Mouse (Mus musculus) layer of hippocampus, adult 9-10 months (tissue): Measurements from ENCODE around the gene Pgc.

Source experiments
- DNase-seq: peaks from one replicate; pipeline ENCODE4 v3.0.0; 2022; ENCODE audit warnings: low spot score

Gene Pgc

DNA sequence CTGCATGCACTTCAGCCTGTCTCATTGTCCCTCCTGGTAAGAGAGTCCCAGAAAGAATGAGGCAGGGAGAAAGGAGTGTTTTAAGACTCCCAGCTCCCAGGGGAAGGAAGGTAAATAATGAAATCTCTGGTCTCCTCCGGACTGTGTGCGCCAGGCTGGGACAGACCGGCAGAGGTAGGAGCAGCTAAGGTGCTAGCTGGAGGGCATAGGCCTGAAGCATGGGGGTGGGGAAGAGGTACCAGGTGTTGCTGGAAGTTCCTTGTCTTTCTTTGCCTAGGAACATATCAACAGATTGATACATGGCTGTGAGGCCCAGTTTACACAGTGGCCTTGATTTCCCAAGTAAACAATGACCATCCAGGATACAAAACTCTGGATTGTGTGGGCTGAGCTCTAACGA lies 17.7 kb upstream of the Pgc start:
- no peak for DNase-seq

DNA sequence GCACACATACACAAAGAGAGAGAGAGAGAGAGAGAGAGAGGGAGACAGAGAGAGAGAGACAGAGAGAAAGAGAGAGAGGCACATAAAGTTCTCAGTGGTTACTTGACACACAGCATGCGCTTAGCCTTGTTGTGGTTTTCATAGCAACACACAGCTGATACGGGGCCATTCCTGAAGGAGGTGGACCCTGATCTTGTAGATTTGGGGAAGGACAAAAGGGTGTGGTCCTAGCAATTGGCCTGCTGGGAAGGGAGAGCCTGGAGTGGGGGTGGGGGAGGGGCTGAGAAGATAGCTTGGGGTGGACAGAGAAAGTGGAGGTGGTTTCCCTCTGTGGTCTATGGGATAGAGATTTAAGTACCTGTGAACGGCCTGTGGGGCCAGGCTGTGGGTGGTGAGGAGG lies 16.6 kb upstream of the Pgc start:
- no peak for DNase-seq

DNA sequence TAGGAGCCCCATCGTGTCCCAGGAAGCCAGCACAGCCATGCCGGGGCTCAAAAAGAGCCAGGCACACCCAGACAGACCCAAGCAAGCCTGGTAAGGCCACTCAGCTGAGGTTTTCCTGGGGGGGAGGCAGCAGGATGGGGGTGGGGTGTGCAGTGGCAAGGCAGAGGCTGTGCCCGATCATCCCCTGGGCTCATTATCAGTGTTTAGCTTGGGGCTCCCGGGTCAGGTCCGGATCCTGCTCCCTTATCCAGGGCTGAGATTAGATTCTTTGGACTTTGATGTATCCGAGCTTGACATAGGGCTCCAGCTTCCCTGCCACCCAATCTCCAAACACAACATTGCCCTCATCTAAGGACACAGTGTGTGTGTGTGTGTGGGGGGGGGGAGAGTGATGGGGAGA lies 14.8 kb upstream of the Pgc start:
- no peak for DNase-seq

DNA sequence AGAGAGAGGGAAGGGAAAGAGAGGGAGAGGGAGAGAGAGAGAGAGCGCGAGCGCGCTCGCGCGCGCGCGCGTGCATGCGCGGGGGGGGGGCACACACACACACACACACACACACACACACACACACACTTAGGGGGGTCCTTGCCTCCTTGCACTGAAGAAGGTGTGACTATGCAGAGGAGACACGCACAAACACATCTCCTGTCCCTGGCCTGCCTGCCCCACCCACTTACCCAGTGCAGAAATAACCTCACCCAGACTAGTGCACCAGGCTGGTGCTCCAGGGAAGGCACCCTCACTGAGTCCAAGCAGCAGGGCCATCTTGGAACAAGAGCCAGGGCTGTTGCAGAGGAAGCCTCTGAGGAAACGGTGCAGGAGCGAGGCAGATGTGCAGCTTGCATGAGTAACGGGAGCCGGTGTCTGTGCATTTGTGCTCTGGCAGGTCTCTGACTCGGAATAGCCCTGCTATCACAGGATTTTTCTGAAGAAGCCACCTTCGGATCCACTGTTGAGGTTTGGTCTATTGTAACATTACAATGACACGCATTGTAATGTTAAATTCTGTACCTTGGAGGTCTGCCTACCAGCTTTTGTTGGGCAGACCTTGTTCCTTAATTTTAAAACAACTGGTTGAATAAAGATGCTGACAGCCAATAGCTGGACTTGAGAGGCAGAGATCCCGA lies 13.6 kb upstream of the Pgc start:
- DNase-seq = no peak

DNA sequence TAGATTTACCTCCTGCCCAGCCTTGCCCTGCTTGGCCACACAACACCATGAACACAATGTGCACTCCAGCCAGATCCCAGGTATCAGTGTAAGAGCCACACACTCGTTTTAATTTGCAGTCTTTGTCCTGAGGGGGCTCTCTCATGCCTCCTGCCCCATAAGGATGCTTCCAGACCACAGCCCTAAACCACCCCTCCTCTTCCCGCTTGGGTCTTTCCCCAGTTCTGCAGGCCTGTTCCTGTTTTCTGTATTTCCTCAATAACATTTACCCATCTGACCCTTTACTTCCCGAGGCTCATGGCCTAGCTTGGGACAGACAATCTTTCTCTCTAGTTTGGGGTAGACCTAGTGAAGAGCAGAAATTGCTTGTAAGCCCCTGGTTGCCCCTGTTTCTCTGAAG lies 11.6 kb upstream of the Pgc start:
- DNase-seq = no peak

DNA sequence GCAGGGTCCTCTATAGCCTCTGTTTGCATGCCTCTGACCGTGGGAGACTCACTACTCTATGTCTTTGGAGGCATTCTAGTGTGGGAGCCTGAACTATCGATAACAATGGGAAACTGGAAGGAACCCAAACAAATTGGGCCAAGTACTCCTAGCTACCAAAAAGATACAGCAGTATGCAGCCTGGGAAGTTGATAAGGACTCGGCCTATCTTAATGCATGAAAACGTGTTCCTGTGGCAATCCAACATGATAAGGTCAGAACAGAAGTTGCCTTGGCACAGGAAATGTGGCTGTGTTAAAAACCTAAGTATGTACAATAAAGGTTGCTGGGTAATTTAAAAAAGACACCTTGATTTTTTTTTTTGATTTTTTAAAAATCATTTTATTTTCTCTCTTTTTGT lies 5.5 kb upstream of the Pgc start:
- no peak for DNase-seq

DNA sequence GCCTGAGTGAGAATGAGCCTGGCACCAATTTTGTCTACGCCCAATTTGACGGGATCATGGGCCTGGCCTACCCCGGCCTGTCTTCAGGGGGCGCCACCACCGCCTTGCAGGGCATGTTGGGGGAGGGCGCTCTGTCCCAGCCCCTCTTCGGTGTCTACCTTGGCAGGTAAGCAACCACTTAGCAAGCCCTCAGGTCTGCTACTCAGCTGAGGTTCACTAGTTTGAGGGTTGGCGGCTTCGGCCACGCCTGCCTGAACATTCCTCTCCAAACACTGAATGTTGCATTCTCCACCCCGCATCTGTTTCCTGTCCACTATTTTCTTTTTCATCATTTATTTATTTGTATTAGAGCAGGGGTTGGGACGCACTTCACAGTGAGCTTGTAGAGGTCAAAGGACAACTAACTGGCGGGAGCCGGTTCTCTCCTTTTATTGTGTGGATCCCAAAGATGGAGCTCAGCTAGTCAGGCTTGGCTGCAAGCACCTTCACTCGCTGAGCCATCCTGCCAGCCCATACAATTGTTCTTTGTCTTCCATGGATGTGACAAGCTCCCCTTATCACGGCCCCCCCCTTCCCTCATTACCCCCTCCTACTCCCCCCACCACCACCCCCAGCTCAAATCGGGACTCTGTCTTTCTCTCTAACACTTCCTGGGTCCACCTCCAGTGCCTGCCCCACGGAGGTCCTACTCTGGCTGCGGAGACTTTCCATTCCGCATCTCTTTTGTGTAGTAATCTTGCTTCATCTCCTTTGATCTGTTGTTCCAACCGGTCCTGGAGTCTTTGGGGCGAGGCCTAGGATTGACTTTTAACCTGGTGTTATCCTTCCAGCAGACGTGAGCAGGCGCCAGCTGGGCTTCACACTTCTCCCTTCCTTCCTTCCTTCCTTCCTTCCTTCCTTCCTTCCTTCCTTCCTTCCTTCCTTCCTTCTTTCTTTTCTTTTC lies 4.3 kb downstream of the Pgc start:
- DNase-seq = no peak

DNA sequence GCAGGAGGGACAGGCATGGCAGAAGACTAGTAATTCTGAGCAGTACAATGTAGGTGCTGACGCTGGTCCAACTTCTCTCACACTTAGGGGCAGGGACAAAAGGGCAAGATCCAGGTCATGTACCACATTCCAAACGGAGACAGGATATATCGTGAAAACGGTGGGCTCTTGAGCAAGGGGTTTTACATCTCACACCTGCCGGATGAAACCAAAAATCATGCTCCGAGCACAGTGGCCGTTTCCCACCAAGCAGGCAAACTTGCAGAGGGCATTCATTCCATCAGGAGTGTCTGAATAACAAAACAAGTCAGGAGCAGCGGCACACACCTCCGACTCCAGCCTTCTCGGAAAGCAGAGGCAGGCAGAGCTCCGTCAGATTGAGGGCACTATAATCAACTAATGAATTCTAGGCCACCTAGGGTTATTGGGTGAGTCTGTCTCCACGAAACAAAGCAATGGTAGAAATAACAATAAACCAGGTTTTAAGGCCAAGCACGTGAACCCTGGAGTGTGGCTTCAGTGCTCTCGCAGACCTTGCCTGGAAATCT lies 9.0 kb downstream of the Pgc start:
- DNase-seq = no peak

DNA sequence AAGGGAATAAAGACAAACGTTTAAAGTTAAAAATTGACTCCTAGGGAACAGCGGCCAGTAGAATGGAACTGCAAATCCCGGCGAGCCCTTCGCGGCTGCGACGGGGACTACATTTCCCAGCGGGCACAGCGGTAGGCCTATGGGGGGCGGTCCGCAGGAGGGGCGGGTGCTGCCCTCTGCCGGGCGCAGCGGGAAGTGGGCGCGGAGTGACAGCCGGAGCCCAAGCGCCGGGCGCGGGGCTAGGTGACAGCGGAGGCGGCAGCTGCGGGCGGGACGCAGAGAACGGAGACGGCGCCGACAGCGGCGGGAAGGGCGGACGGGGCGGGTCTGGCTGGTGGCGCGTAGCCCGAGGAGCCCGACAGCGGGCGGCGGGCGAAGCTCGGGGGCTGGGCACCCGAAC lies 10.2 kb downstream of the Pgc start, which contains the start of gene Tfeb:
Gene Tfeb, plus strand, starts transcription at position 175 of the 400 bp plus-strand sequence.
- DNase-seq = peak; percentile 91

DNA sequence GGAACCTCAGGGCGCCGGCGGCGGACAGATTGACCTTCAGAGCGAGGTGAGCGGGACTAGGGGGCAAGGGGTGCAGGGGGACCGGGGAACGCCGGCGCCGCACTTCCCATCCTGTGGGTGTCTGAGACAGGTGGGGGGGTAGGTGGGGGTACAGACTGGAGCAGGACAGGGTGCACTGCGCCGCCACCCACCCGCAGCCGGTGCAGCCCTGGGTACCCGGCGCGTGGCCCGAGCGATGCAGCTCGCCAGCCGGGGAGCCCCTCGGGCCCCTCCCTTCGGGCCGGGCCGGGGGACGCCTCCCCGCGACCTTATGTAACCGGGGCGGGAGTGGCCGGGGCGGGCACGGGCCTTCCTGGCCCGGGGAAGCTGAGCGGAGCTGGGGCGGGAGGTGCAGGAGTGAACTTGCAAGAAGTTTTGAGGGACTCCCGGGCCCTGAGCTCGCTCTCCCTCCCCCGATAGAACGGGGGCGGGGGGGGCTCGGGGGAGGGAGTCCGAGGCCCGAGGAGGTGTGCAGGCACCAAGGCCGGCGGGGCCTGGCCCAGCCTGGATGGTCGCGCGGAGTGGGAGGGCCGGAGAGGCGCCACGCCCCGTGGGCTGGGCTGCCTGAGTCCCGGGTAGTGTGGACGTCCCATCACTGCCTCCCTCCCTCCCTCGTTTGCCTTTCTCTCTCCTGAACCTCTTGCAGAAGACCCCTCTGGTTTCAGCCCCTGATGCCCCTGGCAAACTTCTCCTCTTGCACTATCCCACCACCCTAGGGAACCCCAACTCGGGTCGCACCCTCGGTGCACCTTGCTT lies 10.8 kb downstream of the Pgc start:
- DNase-seq = no peak

DNA sequence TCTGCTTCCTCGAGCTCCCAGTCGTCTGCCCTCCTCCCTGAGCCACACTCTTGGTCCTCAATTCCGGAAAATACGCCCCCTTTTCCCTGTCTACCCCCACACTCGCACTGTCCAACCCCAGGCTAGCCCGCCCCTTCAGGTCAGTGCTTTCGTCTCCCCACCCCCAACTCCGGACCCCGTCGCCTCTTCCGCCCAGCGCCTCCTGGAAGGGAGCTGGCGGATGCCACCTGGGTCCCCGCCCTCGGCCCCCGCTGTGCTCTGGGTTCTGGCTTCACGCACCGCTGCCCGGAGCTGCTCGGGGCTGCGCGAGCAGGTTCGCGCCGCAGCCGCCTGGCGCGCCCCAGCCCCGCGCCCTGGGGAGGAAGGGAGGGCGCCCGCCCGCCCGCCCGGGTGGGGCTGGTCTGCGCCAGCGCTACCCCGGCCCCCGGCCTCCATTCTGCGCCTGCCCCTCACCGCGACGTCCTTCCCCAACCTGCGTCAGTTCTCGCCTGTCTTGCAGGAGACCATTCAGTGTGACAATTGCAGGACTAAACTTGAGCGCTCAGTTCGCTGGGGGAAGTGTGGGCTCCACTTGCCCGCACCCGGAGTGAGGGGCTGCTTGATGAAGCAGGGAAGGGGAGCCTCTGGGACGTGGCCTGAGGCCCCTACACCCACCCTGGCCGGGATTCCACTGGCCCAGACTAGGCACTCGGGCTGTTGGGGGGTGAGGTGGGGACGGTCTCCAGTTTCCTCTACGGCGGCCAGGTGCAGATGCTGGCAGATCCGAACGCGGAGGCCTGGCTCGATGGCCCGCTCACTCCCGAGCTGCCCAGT lies 11.6 kb downstream of the Pgc start:
- no peak for DNase-seq

DNA sequence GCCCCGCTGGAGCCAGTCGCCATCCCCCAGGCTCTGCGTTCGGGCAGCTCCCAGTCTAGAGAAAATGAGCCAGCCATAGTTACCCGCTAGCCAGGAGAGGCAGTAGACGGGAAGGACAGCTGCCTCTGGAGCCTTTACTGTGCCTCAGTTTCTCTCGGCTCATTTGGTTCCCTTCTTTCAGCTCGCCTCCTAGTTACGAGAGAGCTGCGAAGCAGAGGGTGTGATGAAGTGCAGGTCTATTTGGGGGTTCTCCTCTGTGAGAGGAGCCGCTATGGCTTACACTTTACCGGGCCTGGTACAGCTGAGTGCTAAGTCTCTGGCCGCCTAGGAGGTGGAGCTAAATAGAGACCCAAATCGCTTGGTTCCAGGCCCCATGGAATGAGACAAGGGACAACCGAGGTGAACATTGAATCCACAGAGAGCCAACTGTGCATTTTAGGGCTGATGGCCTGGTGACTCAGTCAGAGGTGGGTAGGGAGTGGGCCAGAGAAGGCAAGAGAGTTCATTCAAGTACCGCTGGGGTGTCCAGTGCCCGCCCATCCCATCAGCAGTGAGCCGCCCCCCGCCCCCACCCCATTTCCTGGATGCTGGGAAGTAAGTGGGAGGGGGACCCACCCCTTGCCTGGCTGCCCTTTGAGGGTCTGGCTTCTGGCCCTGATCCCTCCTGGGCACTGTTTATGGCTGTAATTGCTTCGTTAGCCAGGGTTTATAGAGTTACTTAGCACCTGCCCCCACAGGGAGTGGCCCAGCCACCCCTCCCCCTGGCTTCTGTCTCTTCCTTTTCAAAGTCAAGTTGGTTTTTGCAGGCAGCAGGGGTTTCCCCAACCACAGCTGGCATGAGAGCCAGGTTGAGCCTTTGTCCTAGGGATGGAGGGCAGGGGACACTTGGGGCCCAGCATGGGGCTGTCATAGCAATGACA lies 12.5 kb downstream of the Pgc start:
- DNase-seq = no peak

DNA sequence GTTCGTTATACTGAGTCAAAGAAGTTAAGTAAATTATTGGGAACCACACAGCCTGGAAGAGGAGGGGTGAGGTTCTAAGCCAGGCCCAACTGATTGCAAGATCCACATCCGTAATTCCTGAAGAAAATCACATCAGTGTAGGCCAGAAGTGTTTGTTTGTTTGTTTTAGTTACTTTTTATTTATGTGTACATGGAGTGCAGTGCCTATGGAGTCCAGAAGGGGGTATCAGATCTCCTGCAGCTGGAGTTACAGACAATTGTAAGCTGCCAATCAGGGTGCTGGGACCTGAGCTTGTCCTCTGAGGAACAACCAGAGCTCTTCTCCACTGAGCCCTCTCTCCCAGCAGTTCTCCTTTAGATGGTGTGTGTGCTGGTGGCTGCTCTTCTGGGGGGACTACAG lies 13.5 kb downstream of the Pgc start:
- DNase-seq = no peak

DNA sequence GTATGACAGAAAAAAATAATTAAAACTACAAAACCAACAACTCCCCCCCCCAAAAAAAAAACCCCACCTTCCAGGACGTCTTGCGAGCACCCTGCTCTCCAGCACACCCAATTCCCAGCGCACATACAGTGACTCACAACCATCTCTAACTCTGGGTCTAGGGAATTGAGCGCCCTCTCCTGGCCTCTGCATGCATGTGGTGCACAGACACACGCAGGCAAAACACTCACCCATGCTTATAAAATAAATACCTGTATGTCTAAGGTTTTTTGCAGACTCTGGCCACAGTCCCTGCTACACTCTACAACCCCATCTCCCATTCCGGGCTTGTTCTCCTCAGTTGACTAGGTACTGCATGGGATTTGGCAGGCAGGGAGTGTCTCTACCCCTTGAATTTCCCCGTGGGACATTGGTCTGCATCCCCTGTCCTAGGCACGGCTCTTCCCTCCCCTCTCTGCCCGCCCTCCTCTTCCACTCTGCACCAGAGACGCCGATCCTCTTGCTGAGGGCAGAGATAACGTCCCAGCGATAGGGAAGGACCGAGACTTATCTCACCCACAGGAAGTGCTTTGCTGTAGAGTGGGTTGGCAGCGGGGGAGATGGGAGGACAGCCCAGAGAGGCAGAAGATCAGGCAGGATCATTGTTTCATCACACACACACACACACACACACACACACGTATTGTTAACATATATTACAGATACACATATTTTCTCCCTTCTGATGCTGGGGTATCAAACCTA lies 16.5 kb downstream of the Pgc start:
- DNase-seq = no peak

DNA sequence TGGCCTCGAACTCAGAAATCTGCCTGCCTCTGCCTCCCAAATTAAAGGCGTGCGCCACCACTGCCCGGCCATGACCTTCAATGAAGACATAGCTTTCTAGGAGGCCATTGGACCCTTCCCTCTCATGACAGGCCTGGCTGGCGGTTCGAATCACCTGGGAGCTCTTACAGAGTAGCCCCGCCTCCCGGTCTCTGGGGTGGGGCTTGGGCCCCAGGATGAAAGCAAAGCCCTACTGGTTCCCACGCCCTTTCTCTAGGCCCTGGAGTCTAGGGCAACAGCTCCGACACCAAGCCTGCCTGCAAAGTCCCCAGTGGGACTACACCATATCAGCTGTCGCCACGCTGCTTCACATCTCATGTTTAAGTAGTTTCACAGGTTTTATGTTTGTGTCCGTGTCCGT lies 17.4 kb downstream of the Pgc start:
- no peak for DNase-seq

DNA sequence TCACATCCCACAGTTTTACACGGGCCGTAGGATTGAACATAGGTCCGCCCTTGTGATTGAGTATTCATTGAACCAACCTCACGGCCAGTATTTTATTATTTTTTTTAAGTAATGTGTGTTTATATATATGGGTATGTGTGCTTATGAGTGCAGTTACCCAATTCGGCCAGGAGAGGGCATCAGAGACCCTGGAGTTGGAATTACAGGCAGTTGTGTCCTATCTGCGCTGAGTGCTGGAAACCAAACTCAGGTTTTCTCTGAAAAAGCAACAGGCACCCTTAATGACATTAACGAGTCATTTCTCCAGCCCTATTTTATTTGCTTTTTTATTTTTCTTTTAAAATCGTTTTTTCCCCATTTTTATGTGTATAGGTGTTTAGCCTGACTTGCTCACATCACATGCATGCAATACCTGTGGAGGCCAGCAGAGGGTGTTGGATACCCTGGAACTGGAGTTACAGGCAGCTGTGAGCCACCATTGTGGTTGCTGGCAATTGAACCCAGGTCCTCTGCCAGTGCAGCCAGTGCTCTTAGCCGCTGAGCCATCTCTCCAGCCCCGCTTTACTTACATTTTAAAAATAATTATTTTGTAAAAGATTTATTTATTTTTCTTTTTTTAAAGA lies 18.2 kb downstream of the Pgc start:
- DNase-seq = no peak

DNA sequence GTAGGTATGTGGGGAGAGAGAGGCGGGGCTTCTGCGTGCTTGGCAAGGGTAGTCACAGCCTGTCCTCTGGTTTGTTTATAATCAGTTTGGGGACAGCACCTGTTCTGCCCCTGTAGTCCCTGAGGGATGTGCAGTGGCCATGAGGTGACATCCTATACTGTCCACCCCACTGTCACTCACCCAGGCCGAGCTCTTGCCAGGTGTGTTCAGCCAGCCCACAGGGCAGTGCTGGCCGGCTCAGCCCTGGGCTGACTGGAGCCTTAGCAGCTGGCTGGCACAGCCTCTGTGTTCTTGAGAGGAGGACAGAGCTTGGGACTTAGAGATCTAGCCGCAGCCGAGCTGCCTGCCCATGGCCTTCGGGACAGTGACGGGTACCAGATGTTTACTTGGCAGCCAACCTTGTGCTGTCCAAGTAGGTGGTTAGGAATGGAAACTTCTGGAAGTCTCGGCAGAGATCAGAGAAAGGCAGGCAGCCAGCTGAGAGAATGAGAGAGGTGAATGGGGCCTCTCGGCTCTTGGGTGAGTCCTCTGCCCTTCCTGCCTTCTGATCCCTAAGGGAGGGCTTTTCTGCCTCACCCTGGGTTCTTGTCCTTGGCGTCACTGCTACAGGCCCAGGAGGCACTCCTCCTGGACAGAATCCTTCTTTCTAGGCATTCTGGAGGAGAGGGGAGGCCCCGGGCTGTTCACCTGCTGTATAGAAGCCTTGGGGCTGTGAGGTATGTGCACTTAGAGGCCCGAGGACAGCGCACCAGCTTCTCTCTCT lies 22.3 kb downstream of the Pgc start:
- DNase-seq = no peak

DNA sequence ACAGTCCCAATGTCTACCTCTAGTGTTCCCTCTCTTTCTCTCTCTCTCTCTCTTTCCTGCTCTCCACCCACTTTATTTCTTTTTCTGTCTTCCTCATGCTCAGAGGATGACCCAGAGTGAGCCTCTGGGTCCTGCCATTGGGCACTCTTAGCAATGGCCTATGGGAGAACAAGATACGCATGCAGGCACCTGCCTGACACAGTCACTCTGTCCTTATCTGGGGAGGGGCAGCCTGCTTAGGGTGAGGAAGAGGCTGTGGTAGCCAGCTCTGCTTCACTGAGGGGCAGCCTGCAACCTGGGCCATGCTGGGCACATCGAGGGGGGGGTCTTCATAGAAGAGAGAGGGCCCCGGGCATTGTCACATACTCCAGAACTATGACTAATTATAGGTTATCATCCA lies 23.0 kb downstream of the Pgc start:
- no peak for DNase-seq
